Mouse (Mus musculus) myocyte (in vitro differentiated cells): Measurements from ENCODE around the gene Edn1. TPM values are rescaled to one million over a fixed set of nuclear protein-coding genes. Genes with fewer than 3 reads are reported as not detected.

Source experiments
- H3K27me3 ChIP-seq: one replicate; pipeline ENCODE4 v1.6.1; 2011; ENCODE audit not compliant: control insufficient read depth, insufficient read depth, insufficient read length
- H3K36me3 ChIP-seq: one replicate; pipeline ENCODE4 v1.6.1; 2011; ENCODE audit not compliant: control insufficient read depth, insufficient read depth
- H3K4me2 ChIP-seq: one replicate; pipeline ENCODE4 v1.6.1; 2011; ENCODE audit warnings: low read depth, control low read depth
- H3K4me3 ChIP-seq: one replicate; pipeline ENCODE4 v1.5.1; 2011; ENCODE audit warnings: mild to moderate bottlenecking, control low read depth, moderate library complexity
- H3K79me2 ChIP-seq: one replicate; pipeline ENCODE4 v1.6.1; 2011; ENCODE audit not compliant: control insufficient read depth, insufficient read depth
- H3ac ChIP-seq: one replicate; pipeline ENCODE4 v1.6.1; 2011; ENCODE audit not compliant: control insufficient read depth, insufficient read length
- CEBPB ChIP-seq: IDR thresholded peaks from 2 replicates; pipeline ENCODE4 v1.6.1; 2011; ENCODE audit warnings: mild to moderate bottlenecking, moderate library complexity; ENCODE audit not compliant: poor library complexity, insufficient read depth, severe bottlenecking
- E2F4 ChIP-seq: IDR thresholded peaks from one replicate; pipeline ENCODE4 v1.6.1; 2011; ENCODE audit warnings: mild to moderate bottlenecking, control low read depth, moderate library complexity; ENCODE audit not compliant: insufficient read depth
- MAX ChIP-seq: IDR thresholded peaks from one replicate; pipeline ENCODE4 v1.6.1; 2011; ENCODE audit warnings: low read depth, mild to moderate bottlenecking, control low read depth
- MYOD1 ChIP-seq, 3 experiments: IDR thresholded peaks; one replicate each; pipeline ENCODE4 v1.6.1; 2011; ENCODE audit warnings: control low read depth in 2 of 3, low read depth in 2 of 3, mild to moderate bottlenecking in 2 of 3, moderate library complexity in 1 of 3; ENCODE audit not compliant: insufficient read length in 2 of 3, control insufficient read depth in 1 of 3
- MYOG ChIP-seq, 3 experiments: IDR thresholded peaks; one replicate each; pipeline ENCODE4 v1.6.1; 2011; ENCODE audit warnings: control low read depth in 2 of 3, low read depth in 2 of 3, mild to moderate bottlenecking in 2 of 3; ENCODE audit not compliant: insufficient read length in 2 of 3, control insufficient read depth in 1 of 3, insufficient read depth in 1 of 3
- POLR2A ChIP-seq: IDR thresholded peaks from one replicate; pipeline ENCODE4 v1.6.1; 2011; ENCODE audit warnings: low read depth, mild to moderate bottlenecking, control low read depth, moderate library complexity; ENCODE audit not compliant: insufficient read length
- POLR2AphosphoS2 ChIP-seq: IDR thresholded peaks from one replicate; pipeline ENCODE4 v1.6.1; 2011; ENCODE audit warnings: low read depth, control low read depth; ENCODE audit not compliant: insufficient read length
- REST ChIP-seq: IDR thresholded peaks from one replicate; pipeline ENCODE4 v1.6.1; 2011; ENCODE audit warnings: mild to moderate bottlenecking, control low read depth, moderate library complexity; ENCODE audit not compliant: insufficient read depth, insufficient read length
- SRF ChIP-seq: IDR thresholded peaks from one replicate; pipeline ENCODE4 v1.6.1; 2011; ENCODE audit warnings: low read depth; ENCODE audit not compliant: control insufficient read depth, insufficient read length
- TCF12 ChIP-seq: IDR thresholded peaks from one replicate; pipeline ENCODE4 v1.6.1; 2011; ENCODE audit warnings: mild to moderate bottlenecking, control low read depth; ENCODE audit not compliant: poor library complexity, insufficient read depth, severe bottlenecking
- TCF3 ChIP-seq: IDR thresholded peaks from one replicate; pipeline ENCODE4 v1.6.1; 2011; ENCODE audit warnings: low read depth, control low read depth; ENCODE audit not compliant: insufficient read length
- USF1 ChIP-seq: IDR thresholded peaks from one replicate; pipeline ENCODE4 v1.6.1; 2011; ENCODE audit warnings: low read depth, mild to moderate bottlenecking, control low read depth, moderate library complexity
- polyA plus RNA-seq: library from polyadenylated mRNA; unstranded; fragments of >200 nt; fragmentation: generic; extraction: Trizol; gene quantifications from one replicate; pipeline ENCODE4 v1.2.1, GENCODE M21; 2012; ENCODE audit warnings: missing spikeins

The Edn1 gene
- polyA plus RNA-seq, 1 experiment, result 0.58 TPM

- Histone ChIP-seq H3K79me2 (no peaks in the 10 kb centered on the region), H3K4me3 (peak overlapping the region; percentile 41), H3K36me3 (no peaks in the 10 kb centered on the region), H3ac (no peak overlapping the region), H3K27me3 (no peaks in the 10 kb centered on the region), H3K4me2 (peak overlapping the region; percentile 92)
- no peak for TF ChIP-seq POLR2AphosphoS2
- TF ChIP-seq TCF12, result no peak
- TF ChIP-seq SRF, result no peak
- no peak for TF ChIP-seq MAX
- TF ChIP-seq TCF3, result no peak
- TF ChIP-seq MYOG (IDR thresholded peaks at IDR 0.05; ENCODE audit: control insufficient read depth in 1 of 3, insufficient read depth in 1 of 3, insufficient read length in 2 of 3, low read depth in 2 of 3), result no peak
- TF ChIP-seq CEBPB, result no peak
- TF ChIP-seq USF1, result no peak
- TF ChIP-seq E2F4, result no peak
- no peak for TF ChIP-seq POLR2A
- TF ChIP-seq REST, result no peak
- TF ChIP-seq MYOD1 (IDR thresholded peaks at IDR 0.05; ENCODE audit: control insufficient read depth in 1 of 3, insufficient read length in 2 of 3, low read depth in 2 of 3), result no peak
These were observed 935 bp downstream of the Edn1 start for GRCm38 (mm10) chr13:42301961-42302861.

DNA sequence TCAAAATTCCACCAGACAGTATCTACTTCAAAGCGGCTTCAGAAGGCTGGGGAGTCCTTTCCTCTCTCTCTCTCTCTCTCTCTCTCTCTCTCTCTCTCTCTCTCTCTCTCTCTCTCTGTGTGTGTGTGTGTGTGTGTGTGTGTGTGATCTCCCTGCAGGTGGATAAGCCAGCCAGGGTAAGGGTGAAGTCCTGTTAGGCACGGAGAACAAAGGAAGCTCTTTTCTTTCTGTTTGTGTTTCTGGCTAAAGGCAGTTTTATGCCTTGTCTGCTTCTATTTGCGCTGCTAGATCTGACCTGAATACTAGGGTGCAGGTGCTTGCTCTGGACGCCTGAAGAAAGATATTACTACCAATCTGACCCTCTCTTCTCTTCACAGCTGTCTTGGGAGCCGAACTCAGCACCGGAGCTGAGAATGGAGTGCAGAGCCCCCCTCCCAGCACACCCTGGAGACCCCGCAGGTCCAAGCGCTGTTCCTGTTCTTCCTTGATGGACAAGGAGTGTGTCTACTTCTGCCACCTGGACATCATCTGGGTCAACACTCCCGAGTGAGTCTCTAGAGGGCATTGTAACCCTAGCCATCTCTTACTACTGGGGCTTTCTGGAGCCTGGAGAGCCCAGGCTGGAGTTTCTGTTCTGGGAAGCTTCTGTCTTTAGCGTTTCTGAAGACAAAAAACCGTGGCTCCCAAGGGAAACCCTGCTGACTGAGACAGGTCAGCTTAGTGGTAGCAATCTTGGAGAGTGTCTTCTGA is 2.1 kb downstream of the Edn1 start:
- TF ChIP-seq CEBPB (no peak), REST (no peak)
- peak overlapping the region; percentile 41 for H3K4me3 ChIP-seq
- no peaks in the 10 kb centered on the region for H3K27me3 ChIP-seq
- H3K4me2 ChIP-seq, result peak overlapping the region; percentile 92
- no peaks in the 10 kb centered on the region for H3K36me3 ChIP-seq
- no peaks in the 10 kb centered on the region for H3K79me2 ChIP-seq
- no peak overlapping the region for H3ac ChIP-seq

GRCm38 (mm10) chr13:42304139-42304538 is 2.9 kb downstream of the Edn1 start:
- H3K4me3 ChIP-seq, result no peak overlapping the region
- no peak for TF ChIP-seq REST
- no peak for TF ChIP-seq CEBPB
- TF ChIP-seq E2F4, result no peak
- no peak for TF ChIP-seq POLR2A
- TF ChIP-seq TCF3, result no peak
- no peak for TF ChIP-seq USF1
- TF ChIP-seq TCF12, result no peak
- TF ChIP-seq SRF, result no peak
- TF ChIP-seq MAX, result no peak
- no peak for TF ChIP-seq MYOG (IDR thresholded peaks at IDR 0.05; ENCODE audit: control insufficient read depth in 1 of 3, insufficient read depth in 1 of 3, insufficient read length in 2 of 3, low read depth in 2 of 3)
- no peak for TF ChIP-seq POLR2AphosphoS2
- TF ChIP-seq MYOD1 (IDR thresholded peaks at IDR 0.05; ENCODE audit: control insufficient read depth in 1 of 3, insufficient read length in 2 of 3, low read depth in 2 of 3), result no peak
- H3K36me3 ChIP-seq, result no peaks in the 10 kb centered on the region
- H3ac ChIP-seq, result no peak overlapping the region
- H3K27me3 ChIP-seq, result no peaks in the 10 kb centered on the region
- peak overlapping the region; percentile 92 for H3K4me2 ChIP-seq
- no peaks in the 10 kb centered on the region for H3K79me2 ChIP-seq

DNA sequence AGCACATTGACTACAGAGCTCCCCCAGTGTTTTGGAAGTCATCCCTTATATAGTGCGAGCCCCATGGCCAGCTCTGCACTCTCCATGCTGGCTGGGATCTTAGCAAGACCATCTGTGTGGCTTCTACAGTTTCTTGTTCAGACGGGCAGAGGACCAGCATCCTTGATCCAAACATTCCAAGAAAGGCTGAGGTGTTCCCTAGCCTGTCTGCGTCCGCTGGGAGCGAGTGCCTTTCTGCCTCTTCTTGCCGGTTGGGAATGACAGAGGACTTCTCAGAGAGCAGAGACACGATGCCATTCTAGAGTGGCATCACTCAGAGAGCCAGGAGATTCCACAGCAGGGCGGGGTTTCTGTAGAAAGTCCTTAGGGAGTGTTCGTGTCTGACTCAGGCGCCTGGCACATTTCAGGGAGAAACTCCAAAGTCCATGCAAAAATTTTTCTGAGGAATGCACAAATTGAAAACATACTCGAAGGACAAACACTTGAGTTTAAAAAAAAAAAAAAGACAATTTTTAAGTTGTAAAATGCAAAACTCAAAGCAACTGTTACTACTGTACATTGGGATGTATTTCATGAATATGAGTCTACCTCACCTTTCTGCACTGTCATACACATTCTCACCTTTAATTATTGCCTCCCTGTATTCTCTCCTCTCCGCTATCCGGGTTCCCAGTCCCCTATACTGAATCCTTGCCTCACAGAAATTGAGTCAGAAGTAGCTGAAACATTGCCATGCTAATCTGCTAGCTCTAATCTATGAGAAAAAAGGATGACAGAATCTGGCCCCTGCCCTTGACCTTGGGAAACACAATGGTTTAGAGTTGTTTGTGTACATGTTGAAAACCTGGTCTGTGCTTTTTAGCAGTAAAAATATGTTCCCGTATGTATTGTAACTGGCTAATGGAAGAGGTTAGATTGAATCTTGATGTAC is 5.9 kb downstream of the Edn1 start:
- H3K36me3 ChIP-seq, result no peaks in the 10 kb centered on the region
- no peak overlapping the region for H3ac ChIP-seq
- no peaks in the 10 kb centered on the region for H3K27me3 ChIP-seq
- TF ChIP-seq POLR2A, result no peak
- TF ChIP-seq POLR2AphosphoS2, result no peak
- no peak for TF ChIP-seq MYOD1 (IDR thresholded peaks at IDR 0.05; ENCODE audit: control insufficient read depth in 1 of 3, insufficient read length in 2 of 3, low read depth in 2 of 3)
- no peak for TF ChIP-seq TCF3
- TF ChIP-seq MYOG (IDR thresholded peaks at IDR 0.05; ENCODE audit: control insufficient read depth in 1 of 3, insufficient read depth in 1 of 3, insufficient read length in 2 of 3, low read depth in 2 of 3), result no peak
- no peak for TF ChIP-seq TCF12
- no peak for TF ChIP-seq SRF
- peak overlapping the region; percentile 30 for H3K4me2 ChIP-seq
- H3K79me2 ChIP-seq, result no peaks in the 10 kb centered on the region
- no peak overlapping the region for H3K4me3 ChIP-seq
